Mouse (Mus musculus) CH12.LX (cell line): ENCODE results near the gene Skap1. TPM values are rescaled to one million over a fixed set of nuclear protein-coding genes. Genes with fewer than 3 reads are reported as not detected.

Source experiments
- DNase-seq: peaks from one replicate; pipeline ENCODE4 v3.0.0-alpha.2; 2013; ENCODE audit errors: extremely low read depth
- H3K27ac ChIP-seq: 2 replicates; pipeline ENCODE4 v1.5.1; 2012; ENCODE audit warnings: low read depth, mild to moderate bottlenecking, control low read depth, moderate library complexity; ENCODE audit not compliant: insufficient read depth
- H3K27me3 ChIP-seq: replicated peaks from 2 replicates; pipeline ENCODE3; 2012; ENCODE audit warnings: inconsistent platforms
- H3K36me3 ChIP-seq, 2 experiments: replicated peaks in 1 of 2; 2 replicates each; pipeline versions ENCODE3 to v1.6.1; 2012; ENCODE audit warnings: inconsistent platforms in 1 of 2, low read length in 1 of 2, mild to moderate bottlenecking in 1 of 2, mixed read lengths in 1 of 2, moderate library complexity in 1 of 2; ENCODE audit not compliant: control insufficient read depth in 1 of 2, insufficient read depth in 1 of 2
- H3K4me1 ChIP-seq, 2 experiments: 2 replicates each; pipeline ENCODE4 v1.6.1; 2012; ENCODE audit warnings: inconsistent platforms in 1 of 2, moderate library complexity in 1 of 2; ENCODE audit not compliant: insufficient read depth in 2 of 2, control insufficient read depth in 1 of 2
- H3K4me2 ChIP-seq: 2 replicates; pipeline ENCODE4 v1.6.1; 2012; ENCODE audit warnings: low read depth, mild to moderate bottlenecking, control low read depth; ENCODE audit not compliant: poor library complexity, insufficient read depth, severe bottlenecking
- H3K4me3 ChIP-seq, 3 experiments: fragments of 150-350 bp in 1 of 3; sonication (generic) in 1 of 3; replicated peaks in 1 of 3; 2 replicates each; pipeline versions ENCODE3 to v1.5.1; 2011 to 2012; ENCODE audit warnings: low read depth in 2 of 3, low read length in 2 of 3, mild to moderate bottlenecking in 2 of 3, moderate library complexity in 2 of 3, control low read depth in 1 of 3, improper control_type of control experiment in 1 of 3, inconsistent platforms in 1 of 3, mixed read lengths in 1 of 3; ENCODE audit not compliant: poor library complexity in 1 of 3
- H3K79me2 ChIP-seq: replicated peaks from 2 replicates; pipeline ENCODE4 v1.6.1; 2012; ENCODE audit warnings: mild to moderate bottlenecking, moderate library complexity; ENCODE audit not compliant: control insufficient read depth, poor library complexity, insufficient read depth, severe bottlenecking; ENCODE audit errors: extremely low read depth
- H3K9ac ChIP-seq: 2 replicates; pipeline ENCODE4 v1.6.1; 2012; ENCODE audit warnings: low read depth, mild to moderate bottlenecking, control low read depth, moderate library complexity; ENCODE audit not compliant: insufficient read depth
- H3K9me3 ChIP-seq: replicated peaks from 2 replicates; pipeline ENCODE3; 2012; ENCODE audit warnings: low read length, inconsistent platforms, mixed read lengths
- CHD1 ChIP-seq: IDR thresholded peaks from 2 replicates; pipeline ENCODE4 v1.6.1; 2012; ENCODE audit warnings: low read depth, low read length, improper control_type of control experiment, inconsistent platforms
- CHD2 ChIP-seq: IDR thresholded peaks from 2 replicates; pipeline ENCODE4 v1.6.1; 2011; ENCODE audit warnings: low read length, improper control_type of control experiment
- CTCF ChIP-seq, 2 experiments: IDR thresholded peaks in 1 of 2; conservative IDR thresholded peaks in 1 of 2; 2 replicates each; pipeline ENCODE4 v1.5.1; 2011 to 2012; ENCODE audit warnings: low read depth in 2 of 2, low read length in 2 of 2, improper control_type of control experiment in 1 of 2, inconsistent platforms in 1 of 2, mild to moderate bottlenecking in 1 of 2, moderate library complexity in 1 of 2
- E2F4 ChIP-seq: IDR thresholded peaks from 2 replicates; pipeline ENCODE4 v1.6.1; 2011; ENCODE audit warnings: low read depth, low read length, improper control_type of control experiment; ENCODE audit not compliant: insufficient replicate concordance
- ELF1 ChIP-seq: IDR thresholded peaks from 2 replicates; pipeline ENCODE4 v1.6.1; 2014; ENCODE audit warnings: low read depth, mild to moderate bottlenecking, inconsistent platforms, low read length, improper control_type of control experiment
- GABPA ChIP-seq: IDR thresholded peaks from 2 replicates; pipeline ENCODE4 v1.6.1; 2012; ENCODE audit warnings: low read depth, low read length, improper control_type of control experiment, inconsistent platforms; ENCODE audit not compliant: insufficient replicate concordance
- HCFC1 ChIP-seq: IDR thresholded peaks from 2 replicates; pipeline ENCODE4 v1.6.1; 2012; ENCODE audit warnings: low read depth, mild to moderate bottlenecking, inconsistent platforms, low read length, improper control_type of control experiment
- JUND ChIP-seq: conservative IDR thresholded peaks from 2 replicates; pipeline ENCODE4 v1.6.1; 2011; ENCODE audit warnings: low read depth, low read length, improper control_type of control experiment
- MAX ChIP-seq: IDR thresholded peaks from 2 replicates; pipeline ENCODE4 v1.6.1; 2011; ENCODE audit warnings: low read length, improper control_type of control experiment
- MAZ ChIP-seq: IDR thresholded peaks from 2 replicates; pipeline ENCODE4 v1.6.1; 2012; ENCODE audit warnings: low read depth, mild to moderate bottlenecking, inconsistent platforms, low read length, improper control_type of control experiment, moderate library complexity
- MYC ChIP-seq: IDR thresholded peaks from 2 replicates; pipeline ENCODE4 v1.6.1; 2011; ENCODE audit warnings: low read depth, mild to moderate bottlenecking, improper control_type of control experiment, low read length
- NRF1 ChIP-seq: IDR thresholded peaks from 2 replicates; pipeline ENCODE4 v1.6.1; 2014; ENCODE audit warnings: low read depth, mild to moderate bottlenecking, inconsistent platforms, low read length, improper control_type of control experiment, moderate library complexity
- TBP ChIP-seq: conservative IDR thresholded peaks from 2 replicates; pipeline ENCODE4 v1.6.1; 2011; ENCODE audit warnings: low read depth, low read length, improper control_type of control experiment
- TCF12 ChIP-seq: IDR thresholded peaks from 2 replicates; pipeline ENCODE4 v1.6.1; 2014; ENCODE audit warnings: low read depth, mild to moderate bottlenecking, inconsistent platforms, low read length, improper control_type of control experiment
- UBTF ChIP-seq: IDR thresholded peaks from 2 replicates; pipeline ENCODE4 v1.6.1; 2012; ENCODE audit warnings: low read depth, mild to moderate bottlenecking, inconsistent platforms, low read length, improper control_type of control experiment, moderate library complexity
- USF1 ChIP-seq: IDR thresholded peaks from 2 replicates; pipeline ENCODE4 v1.6.1; 2014; ENCODE audit warnings: low read depth, mild to moderate bottlenecking, inconsistent platforms, low read length, improper control_type of control experiment
- USF2 ChIP-seq: conservative IDR thresholded peaks from 2 replicates; pipeline ENCODE4 v1.6.1; 2011; ENCODE audit warnings: low read depth, low read length, improper control_type of control experiment
- ZC3H11A ChIP-seq: IDR thresholded peaks from 2 replicates; pipeline ENCODE4 v1.6.1; 2012; ENCODE audit warnings: low read depth, mild to moderate bottlenecking, inconsistent platforms, low read length, improper control_type of control experiment
- ZKSCAN1 ChIP-seq: IDR thresholded peaks from 2 replicates; pipeline ENCODE4 v1.6.1; 2012; ENCODE audit warnings: low read depth, inconsistent platforms, low read length, improper control_type of control experiment, borderline replicate concordance
- dilution Hi-C: fragments of 300-500 bp; cut with MboI; formaldehyde crosslinking; loops from 2 replicates; pipeline ENCODE4 v1.14.3; 2020; ENCODE audit warnings: low sequenced_read_pairs; ENCODE audit not compliant: extremely low pct_unique_long_range_greater_than_20kb, extremely low pct_ligation_motif_present
- in situ Hi-C: fragments of 300-500 bp; cut with MboI; formaldehyde crosslinking; loops from 3 replicates; pipeline ENCODE4 v1.14.3; 2019; ENCODE audit warnings: low sequenced_read_pairs, low pct_ligation_motif_present, low pct_unique_long_range_greater_than_20kb, mixed read lengths
- polyA plus RNA-seq: library from polyadenylated mRNA; unstranded; fragments of >175 nt; gene quantifications from 2 replicates; pipeline ENCODE4 v1.2.1, GENCODE M21; 2012; ENCODE audit warnings: low read depth; ENCODE audit not compliant: insufficient read length
- total RNA-seq, 2 experiments: library from RNA; depleted of rRNA; stranded (reverse); fragments of 300-350 nt in 1 of 2; fragments of >200 nt in 1 of 2; gene quantifications; 2 replicates each; pipeline ENCODE4 v1.2.3; 2012 to 2014

Gene Skap1
- total RNA-seq (2012; rRNA removed) (not detected in 2 replicates), total RNA-seq (2014; rRNA removed) (not detected in 2 replicates), polyA plus RNA-seq (not detected in 2 replicates)

- peaks cover 63% of the 10 kb centered on the region for H3K27me3 ChIP-seq
- no peaks in the 10 kb centered on the region for H3K79me2 ChIP-seq
- in situ Hi-C loops (no loop called here), dilution Hi-C loops (no loop called here)
- DNase-seq = no peak
- H3K4me1 ChIP-seq = no peaks in the 10 kb centered on the region
- H3K9ac ChIP-seq = no peak within 1 kb of the TSS
- H3K4me3 ChIP-seq = no peak within 1 kb of the TSS
- no peak within 1 kb of the TSS for H3K4me2 ChIP-seq
- no peaks in the 10 kb centered on the region for H3K9me3 ChIP-seq
- no peak within 1 kb of the TSS for H3K27ac ChIP-seq
- TF ChIP-seq ZKSCAN1 (no peak), MYC (no peak), CHD1 (no peak), MAX (no peak), NRF1 (no peak), CTCF (conservative IDR thresholded peaks at IDR 0.05 in 1 of 2, IDR thresholded peaks at IDR 0.05 in 1 of 2; ENCODE audit: low read depth in 2 of 2, low read length in 2 of 2) (no peak), E2F4 (no peak), USF2 (no peak), MAZ (no peak), GABPA (no peak), CHD2 (no peak)
- H3K36me3 ChIP-seq = no peaks in the 10 kb centered on the region
These were observed at the start of gene Skap1 for GRCm38 (mm10) chr11:96463986-96464715. TSS of gene Skap1 (plus strand) at chr11:96464593.

GRCm38 (mm10) chr11:96421074-96421473 lies 43.3 kb upstream of the Skap1 start:
- Histone ChIP-seq H3K9ac (no peak overlapping the region), H3K79me2 (no peaks in the 10 kb centered on the region), H3K36me3 (no peaks in the 10 kb centered on the region), H3K4me2 (no peak overlapping the region), H3K4me3 (no peak overlapping the region), H3K27ac (no peak overlapping the region), H3K4me1 (no peaks in the 10 kb centered on the region), H3K9me3 (no peaks in the 10 kb centered on the region), H3K27me3 (peaks cover 76% of the 10 kb centered on the region)
- no peak for DNase-seq
- dilution Hi-C loops = no loop called here
- TF ChIP-seq ZC3H11A (no peak), TCF12 (no peak), UBTF (no peak), MAX (no peak), CHD2 (no peak), JUND (no peak), ZKSCAN1 (no peak), HCFC1 (no peak), USF2 (no peak), GABPA (no peak), USF1 (no peak), ELF1 (no peak), MYC (no peak), TBP (no peak)
- in situ Hi-C loops = no loop called here
